Mouse (Mus musculus): Measurements from ENCODE around the gene 1700056E22Rik.

DNA sequence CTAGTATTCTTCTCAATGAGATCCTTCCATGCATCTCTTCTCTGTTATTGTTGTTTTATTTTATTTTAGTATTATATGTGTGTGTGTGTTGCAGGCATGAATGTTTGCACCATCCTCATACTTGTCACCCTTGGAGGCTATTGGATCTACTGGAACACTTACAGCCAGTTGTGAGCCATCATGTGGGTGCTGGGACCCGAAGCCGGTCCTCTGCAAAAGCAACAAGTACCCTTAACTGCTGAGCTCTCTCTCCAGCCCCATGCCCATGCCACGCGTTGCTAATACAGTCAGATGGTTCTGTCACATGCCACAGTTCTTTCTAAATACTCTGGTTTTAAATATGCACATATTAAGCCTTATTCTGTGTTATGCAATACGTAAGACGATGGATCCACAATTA lies 22.8 kb downstream of the 1700056E22Rik start:
- TF ChIP-seq SMC3 (IDR thresholded peaks at IDR 0.05; ENCODE audit: low read depth, low read length) (no peak), USF1 (IDR thresholded peaks at IDR 0.05; ENCODE audit: low read depth, low read length) (no peak), MAFK (IDR thresholded peaks at IDR 0.05; ENCODE audit: borderline replicate concordance, low read depth, low read length) (no peak), TCF12 (IDR thresholded peaks at IDR 0.05; ENCODE audit: low read depth, low read length) (no peak), POLR2AphosphoS2 (IDR thresholded peaks at IDR 0.05; ENCODE audit: low read length) (no peak), E2F4 (IDR thresholded peaks at IDR 0.05; ENCODE audit: borderline replicate concordance, low read depth, low read length) (no peak), POLR2A (IDR thresholded peaks at IDR 0.05; ENCODE audit: control insufficient read depth in 1 of 2, insufficient read depth in 1 of 2, low read depth in 1 of 2, low read length in 2 of 2, poor library complexity in 1 of 2) (no peak), CTCF (IDR thresholded peaks at IDR 0.05 in 2 of 3, conservative IDR thresholded peaks at IDR 0.05 in 1 of 3; ENCODE audit: control insufficient read depth in 1 of 3, insufficient read depth in 1 of 3, low read depth in 2 of 3, low read length in 3 of 3, poor library complexity in 1 of 3, severe bottlenecking in 1 of 3) (no peak), MAX (IDR thresholded peaks at IDR 0.05; ENCODE audit: low read length) (no peak), GABPA (IDR thresholded peaks at IDR 0.05; ENCODE audit: low read depth, low read length) (no peak), SIN3A (IDR thresholded peaks at IDR 0.05; ENCODE audit: low read length) (no peak), EP300 (IDR thresholded peaks at IDR 0.05; ENCODE audit: low read depth in 1 of 2, low read length in 2 of 2) (no peak)
